Mouse (Mus musculus): ENCODE data around the gene Ppp4c. TPM values are rescaled to one million over a fixed set of nuclear protein-coding genes. Genes with fewer than 3 reads are reported as not detected.

The Ppp4c gene
- polyA plus RNA-seq, 2 experiments, result 238 to 268 TPM

DNA sequence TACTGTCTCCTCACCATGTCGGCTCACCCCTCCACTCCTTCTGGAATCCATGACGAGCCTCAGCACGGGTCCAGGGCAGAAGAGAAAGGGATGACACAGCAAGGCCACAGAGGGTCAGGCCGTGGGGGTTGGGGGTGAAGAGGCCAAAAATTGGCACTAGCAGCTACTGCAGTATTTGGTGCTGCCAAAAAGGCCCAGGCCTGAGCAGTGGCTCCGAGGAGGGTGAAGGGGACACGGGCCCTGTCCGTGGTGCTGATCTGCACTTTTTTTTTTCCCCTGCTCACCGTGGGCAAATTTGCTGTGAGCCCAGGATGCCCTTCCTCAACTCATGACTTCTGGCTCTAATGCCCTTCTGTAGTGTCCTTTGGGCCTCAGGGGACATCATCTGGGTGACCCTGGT, 33.1 kb upstream of the Ppp4c start:
- no peak overlapping the region for H3K27ac ChIP-seq (replicated peaks; ENCODE audit: low read depth, low read length)
- H3K4me2 ChIP-seq (replicated peaks; ENCODE audit: low read depth, low read length, severe bottlenecking), result no peak overlapping the region
- H3K9me3 ChIP-seq (ENCODE audit: control insufficient read depth, low read length), result no peaks in the 10 kb centered on the region
- H3K4me3 ChIP-seq (replicated peaks; ENCODE audit: low read length), result no peak overlapping the region
- 17% methylated on average over 8 of the region's 8 CpGs for WGBS
- no peaks in the 10 kb centered on the region for H3K36me3 ChIP-seq (ENCODE audit: control insufficient read depth, insufficient read depth, low read length)
- peak; percentile 60 for DNase-seq (ENCODE audit: low spot score)
- H3K4me1 ChIP-seq (ENCODE audit: control insufficient read depth, insufficient read depth, low read length), result 0 out of 2 replicates have a peak, but pooled peaks cover 3% of the 10 kb centered on the region
- ATAC-seq (ENCODE audit: low FRiP score, low read depth), result no peak
- TF ChIP-seq POLR2A (IDR thresholded peaks at IDR 0.05; ENCODE audit: borderline replicate concordance, extremely low read depth, insufficient read depth, insufficient read length), result no peak
- peaks cover 24% of the 10 kb centered on the region; the same call in 1 of the 2 replicates for H3K27me3 ChIP-seq (ENCODE audit: control insufficient read depth, insufficient read depth, low read length)
- H3K9ac ChIP-seq (ENCODE audit: low read depth, low read length, severe bottlenecking), result no peak overlapping the region

DNA sequence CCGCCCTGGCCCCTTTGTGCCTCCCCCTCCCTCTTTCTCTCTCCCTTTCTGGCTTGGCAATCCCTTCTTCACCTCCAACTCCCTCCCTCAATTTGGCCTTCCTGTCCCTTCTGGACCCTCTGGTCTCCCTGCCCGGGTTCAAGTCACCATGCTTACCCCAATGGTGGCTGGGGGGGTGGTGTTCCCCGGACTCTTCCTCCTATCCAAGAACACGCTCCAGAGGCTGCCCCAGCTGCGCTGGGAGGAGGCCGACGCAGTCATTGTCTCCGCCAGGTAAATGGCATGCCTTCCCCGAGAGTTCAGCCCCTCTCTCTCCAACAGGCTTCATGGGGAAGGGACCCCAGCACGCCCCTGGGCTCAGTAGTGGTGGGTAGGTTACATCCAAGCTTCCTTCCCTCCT, 31.6 kb upstream of the Ppp4c start:
- Histone ChIP-seq H3K9ac (ENCODE audit: low read depth, low read length, severe bottlenecking) (no peak overlapping the region), H3K9me3 (ENCODE audit: control insufficient read depth, low read length) (no peaks in the 10 kb centered on the region), H3K36me3 (ENCODE audit: control insufficient read depth, insufficient read depth, low read length) (no peaks in the 10 kb centered on the region), H3K4me1 (ENCODE audit: control insufficient read depth, insufficient read depth, low read length) (0 out of 2 replicates have a peak, but pooled peaks cover 3% of the 10 kb centered on the region), H3K4me2 (replicated peaks; ENCODE audit: low read depth, low read length, severe bottlenecking) (no peak overlapping the region), H3K27me3 (ENCODE audit: control insufficient read depth, insufficient read depth, low read length) (peaks cover 24% of the 10 kb centered on the region; the same call in 1 of the 2 replicates), H3K27ac (replicated peaks; ENCODE audit: low read depth, low read length) (no peak overlapping the region), H3K4me3 (replicated peaks; ENCODE audit: low read length) (no peak overlapping the region)
- DNase-seq (ENCODE audit: low spot score), result no peak
- no peak for ATAC-seq (ENCODE audit: low FRiP score, low read depth)
- no peak for TF ChIP-seq POLR2A (IDR thresholded peaks at IDR 0.05; ENCODE audit: borderline replicate concordance, extremely low read depth, insufficient read depth, insufficient read length)
- WGBS, result 17% methylated on average over 10 of the region's 10 CpGs

DNA sequence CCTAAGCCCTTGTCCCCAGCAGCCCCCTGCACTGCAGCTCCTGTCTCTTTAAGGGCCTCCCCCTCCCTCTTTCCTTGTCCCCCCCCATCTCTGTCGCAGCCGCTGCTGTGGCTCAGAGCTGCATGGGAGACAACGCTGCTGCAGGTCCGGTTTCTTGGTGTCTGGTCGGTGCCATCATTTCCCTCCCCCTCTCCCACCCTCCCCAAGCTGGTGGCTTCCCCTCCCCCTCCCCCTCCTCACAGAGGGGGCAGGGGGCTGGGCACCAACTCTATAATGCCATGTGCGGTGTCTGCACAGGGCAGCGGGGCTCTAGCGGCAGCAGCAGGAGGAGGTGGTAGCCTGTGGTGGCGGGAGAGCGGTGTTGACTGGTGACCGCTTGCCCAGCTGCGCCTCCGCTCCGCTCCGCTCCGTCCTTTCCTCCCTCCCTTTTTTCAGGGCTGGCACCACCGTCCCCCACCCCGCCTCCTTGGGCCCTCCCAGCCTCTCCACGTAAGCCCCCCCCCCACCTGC, 31.0 kb upstream of the Ppp4c start:
- Histone ChIP-seq H3K4me3 (replicated peaks; ENCODE audit: low read length) (peak overlapping the region; percentile 26), H3K27me3 (ENCODE audit: control insufficient read depth, insufficient read depth, low read length) (peaks cover 24% of the 10 kb centered on the region; the same call in 1 of the 2 replicates), H3K4me2 (replicated peaks; ENCODE audit: low read depth, low read length, severe bottlenecking) (peak overlapping the region; percentile 40), H3K36me3 (ENCODE audit: control insufficient read depth, insufficient read depth, low read length) (no peaks in the 10 kb centered on the region), H3K4me1 (ENCODE audit: control insufficient read depth, insufficient read depth, low read length) (0 out of 2 replicates have a peak, but pooled peaks cover 3% of the 10 kb centered on the region), H3K9me3 (ENCODE audit: control insufficient read depth, low read length) (no peaks in the 10 kb centered on the region), H3K9ac (ENCODE audit: low read depth, low read length, severe bottlenecking) (no peak overlapping the region), H3K27ac (replicated peaks; ENCODE audit: low read depth, low read length) (no peak overlapping the region)
- no peak for ATAC-seq (ENCODE audit: low FRiP score, low read depth)
- TF ChIP-seq POLR2A (IDR thresholded peaks at IDR 0.05; ENCODE audit: borderline replicate concordance, extremely low read depth, insufficient read depth, insufficient read length), result no peak
- WGBS, result 3% methylated on average over 10 of the region's 19 CpGs
- DNase-seq (ENCODE audit: low spot score), result no peak

DNA sequence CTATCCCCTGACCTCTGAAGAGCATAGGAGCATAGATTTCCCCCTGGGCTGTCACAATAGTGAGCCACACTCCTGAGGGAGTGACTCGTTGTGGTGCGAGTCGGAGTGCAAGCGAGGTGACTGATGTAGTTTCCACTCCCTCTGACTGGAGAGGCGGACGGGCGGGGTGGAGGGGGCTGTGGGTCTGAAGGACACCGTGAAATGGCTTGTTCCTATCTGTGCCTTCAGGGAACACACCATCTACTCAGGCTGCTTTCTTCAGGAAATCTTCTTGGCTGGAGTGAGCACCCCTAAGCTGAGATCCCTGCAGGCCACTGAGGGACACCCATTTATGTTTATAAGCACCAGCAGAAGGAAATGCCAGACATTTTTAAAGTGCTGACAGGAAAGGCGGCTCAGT, 30.4 kb upstream of the Ppp4c start:
- no peak overlapping the region for H3K4me2 ChIP-seq (replicated peaks; ENCODE audit: low read depth, low read length, severe bottlenecking)
- H3K9ac ChIP-seq (ENCODE audit: low read depth, low read length, severe bottlenecking), result no peak overlapping the region
- no peak for ATAC-seq (ENCODE audit: low FRiP score, low read depth)
- H3K27ac ChIP-seq (replicated peaks; ENCODE audit: low read depth, low read length), result no peak overlapping the region
- no peak for DNase-seq (ENCODE audit: low spot score)
- H3K4me3 ChIP-seq (replicated peaks; ENCODE audit: low read length), result no peak overlapping the region
- no peak for TF ChIP-seq POLR2A (IDR thresholded peaks at IDR 0.05; ENCODE audit: borderline replicate concordance, extremely low read depth, insufficient read depth, insufficient read length)
- WGBS, result 12% methylated on average over 9 of the region's 9 CpGs
- H3K27me3 ChIP-seq (ENCODE audit: control insufficient read depth, insufficient read depth, low read length), result peaks cover 24% of the 10 kb centered on the region; the same call in 1 of the 2 replicates
- H3K4me1 ChIP-seq (ENCODE audit: control insufficient read depth, insufficient read depth, low read length), result 0 out of 2 replicates have a peak, but pooled peaks cover 3% of the 10 kb centered on the region
- no peaks in the 10 kb centered on the region for H3K9me3 ChIP-seq (ENCODE audit: control insufficient read depth, low read length)
- H3K36me3 ChIP-seq (ENCODE audit: control insufficient read depth, insufficient read depth, low read length), result no peaks in the 10 kb centered on the region

DNA sequence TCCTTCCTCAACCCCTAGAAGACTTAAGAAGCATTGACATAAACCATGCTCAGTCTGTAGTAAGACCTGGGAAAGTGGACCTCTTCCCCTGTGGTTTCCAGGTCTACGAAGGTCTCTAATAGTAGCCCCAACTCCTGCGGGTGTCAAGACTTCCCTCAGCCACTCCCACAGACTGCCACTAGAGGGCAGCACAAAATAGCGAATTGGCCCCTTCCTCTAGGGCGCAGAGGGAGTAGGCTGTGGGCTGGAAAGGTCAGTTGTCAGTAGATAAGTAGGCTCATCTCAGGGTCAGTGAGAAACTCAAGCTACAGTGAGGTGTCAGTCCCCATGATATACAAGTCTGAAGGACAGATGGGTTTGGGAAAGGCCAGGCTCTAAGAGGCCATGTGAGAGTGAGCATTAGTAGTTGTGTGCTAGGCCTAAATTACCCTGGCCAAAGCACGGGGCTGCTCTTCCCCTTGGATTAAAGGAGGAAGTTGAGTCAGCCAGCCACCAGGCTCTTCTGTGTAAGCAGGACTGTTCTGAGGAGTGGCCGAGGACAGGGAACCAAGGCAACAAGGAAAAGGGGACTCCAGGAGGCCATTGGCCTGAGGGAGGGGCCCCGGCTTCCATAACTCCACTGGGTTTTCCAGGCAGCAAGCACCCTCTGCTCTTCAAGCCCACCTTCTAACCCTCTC, 29.7 kb upstream of the Ppp4c start:
- ATAC-seq (ENCODE audit: low FRiP score, low read depth), result no peak
- TF ChIP-seq POLR2A (IDR thresholded peaks at IDR 0.05; ENCODE audit: borderline replicate concordance, extremely low read depth, insufficient read depth, insufficient read length), result no peak

More for the DNA sequence above, 29.7 kb upstream of the Ppp4c start:
- DNase-seq (ENCODE audit: low spot score), result peak; percentile 68
- no peak overlapping the region for H3K4me3 ChIP-seq (replicated peaks; ENCODE audit: low read length)
- H3K4me1 ChIP-seq (ENCODE audit: control insufficient read depth, insufficient read depth, low read length), result 0 out of 2 replicates have a peak, but pooled peaks cover 3% of the 10 kb centered on the region
- 24% methylated on average over 7 of the region's 7 CpGs for WGBS
- no peaks in the 10 kb centered on the region for H3K9me3 ChIP-seq (ENCODE audit: control insufficient read depth, low read length)
- no peak overlapping the region for H3K27ac ChIP-seq (replicated peaks; ENCODE audit: low read depth, low read length)
- H3K27me3 ChIP-seq (ENCODE audit: control insufficient read depth, insufficient read depth, low read length), result peaks cover 24% of the 10 kb centered on the region; the same call in 1 of the 2 replicates
- H3K4me2 ChIP-seq (replicated peaks; ENCODE audit: low read depth, low read length, severe bottlenecking), result no peak overlapping the region
- H3K9ac ChIP-seq (ENCODE audit: low read depth, low read length, severe bottlenecking), result no peak overlapping the region
- H3K36me3 ChIP-seq (ENCODE audit: control insufficient read depth, insufficient read depth, low read length), result no peaks in the 10 kb centered on the region

Data from limb, embryonic 14.5 days (tissue).